Mouse (Mus musculus) right cerebral cortex, postnatal 25 days (tissue): ENCODE results near the gene Cog7.

Source experiments
- DNase-seq: peaks from one replicate; pipeline ENCODE4 v3.0.0; 2022

Gene Cog7

DNA sequence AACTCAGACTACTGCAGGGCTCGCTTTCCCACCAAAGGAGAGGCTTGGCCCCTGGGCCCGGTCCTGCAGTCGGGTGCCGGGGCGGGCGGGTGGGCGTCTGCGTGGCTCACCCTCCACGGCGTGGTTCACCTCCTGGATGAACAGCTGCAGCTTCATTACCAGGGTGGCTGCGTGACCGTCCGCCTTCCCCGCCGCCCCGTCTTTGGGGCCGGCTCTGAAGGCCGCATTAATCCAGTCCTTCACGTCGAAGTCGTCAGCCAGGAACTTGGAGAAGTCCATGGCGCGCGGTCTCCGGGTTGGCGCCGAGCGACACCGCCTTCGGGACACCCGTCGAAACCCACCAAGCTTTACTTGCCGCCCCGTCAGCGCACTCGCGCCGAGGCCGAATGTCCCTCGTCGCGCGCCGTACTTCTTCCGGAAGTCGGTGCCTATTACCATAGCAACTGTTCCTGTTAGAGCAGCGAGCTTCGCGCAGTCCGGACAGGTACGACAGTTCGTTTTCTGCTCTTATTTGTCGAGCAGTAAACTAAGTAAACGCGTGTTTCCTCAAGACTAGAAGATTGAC, at the start of gene Cog7:
Gene Cog7 (minus strand): TSS at position 405 of the 565 bp plus-strand sequence.
- peak; percentile 92 for DNase-seq

DNA sequence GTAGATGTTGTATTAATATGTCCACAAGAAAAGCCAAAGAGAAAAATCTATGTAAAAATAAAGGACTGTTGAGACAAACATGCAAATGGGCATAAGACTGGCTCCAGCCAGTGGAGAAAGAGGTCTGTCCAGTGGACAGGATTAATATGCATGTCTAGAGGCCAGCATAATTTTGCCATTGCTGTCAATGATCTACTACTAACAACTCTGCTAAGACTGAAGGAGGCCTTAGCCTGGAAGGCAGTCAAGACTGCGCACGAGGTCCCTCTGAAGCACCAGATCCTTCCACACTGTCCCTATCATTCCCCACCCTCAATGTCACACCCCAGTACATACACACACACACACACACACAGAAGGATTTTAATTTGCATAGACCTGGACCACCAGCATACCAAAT, 40.6 kb upstream of the Cog7 start:
- no peak for DNase-seq

- peak; percentile 87 for DNase-seq
Measured at GRCm38 (mm10) chr7:122020667-122021354, 39.3 kb upstream of the Cog7 start, which contains the start of gene Gga2. Gene Gga2, minus strand, starts transcription at chr7:122021222.

GRCm38 (mm10) chr7:122020273-122020666, 38.8 kb upstream of the Cog7 start:
- DNase-seq = peak; percentile 8

- DNase-seq = peak; percentile 53
Measured at GRCm38 (mm10) chr7:122018978-122019377, 37.5 kb upstream of the Cog7 start.

DNA sequence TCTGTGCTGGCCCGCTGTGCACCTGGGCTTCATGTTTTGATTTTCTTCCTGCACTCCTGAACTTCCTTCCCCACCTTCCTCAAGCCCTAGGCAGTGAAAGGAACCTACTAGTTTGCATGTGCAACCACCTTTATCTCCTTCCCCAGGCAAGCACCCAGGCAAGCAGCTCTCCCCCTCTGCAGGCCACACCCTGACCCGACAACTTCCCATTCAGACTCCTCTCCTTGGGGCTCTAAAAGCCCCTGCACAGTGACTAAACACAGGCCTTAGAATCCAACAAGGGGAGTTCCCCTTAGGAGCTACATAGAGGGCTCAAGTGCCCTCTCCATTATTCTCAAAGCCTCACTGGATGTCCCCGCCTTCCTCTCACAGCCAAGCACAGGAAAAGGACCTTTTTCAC, 36.7 kb upstream of the Cog7 start:
- no peak for DNase-seq

DNA sequence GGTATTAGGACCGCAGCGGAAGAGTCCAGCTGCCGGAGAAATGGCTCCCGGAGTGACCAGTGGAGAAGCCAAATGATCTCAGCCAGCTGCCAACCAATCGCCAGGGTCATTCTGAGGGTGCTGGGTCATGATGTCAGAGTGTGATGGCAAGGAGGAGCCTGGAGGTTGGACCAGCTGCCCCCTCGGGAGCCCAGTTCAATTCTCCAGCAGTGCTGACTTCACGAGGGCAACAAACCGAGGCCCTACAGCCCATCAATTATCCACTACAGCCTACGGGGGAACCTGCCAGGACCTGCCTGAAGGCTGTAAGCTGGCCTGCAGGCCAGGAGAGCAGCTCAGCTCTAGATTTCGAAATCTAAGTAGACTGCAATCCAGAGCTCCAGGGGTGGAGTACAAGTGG, 34.2 kb upstream of the Cog7 start:
- DNase-seq = no peak

- no peak for DNase-seq
Measured at GRCm38 (mm10) chr7:122015105-122015504, 33.6 kb upstream of the Cog7 start.

- no peak for DNase-seq
Measured at GRCm38 (mm10) chr7:122012949-122013348, 31.4 kb upstream of the Cog7 start.

DNA sequence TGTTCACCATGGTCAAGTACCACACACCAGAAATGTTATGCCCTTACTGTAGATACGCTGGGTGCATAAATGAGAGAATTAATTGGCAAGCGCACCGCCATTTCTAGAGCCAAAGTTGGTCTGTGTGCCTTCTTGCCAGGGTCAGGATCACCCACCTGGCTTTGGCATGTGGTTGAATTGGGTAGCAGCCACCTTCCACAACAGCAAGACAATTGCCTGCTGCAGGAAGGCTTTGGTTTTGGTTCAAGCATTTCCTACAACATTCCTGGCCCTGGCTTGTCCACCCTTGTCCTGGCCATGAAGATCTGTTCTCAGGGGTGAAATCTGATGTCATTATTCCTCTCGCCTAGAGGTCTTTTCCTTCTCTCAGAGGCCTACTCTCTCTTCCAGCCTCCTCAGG, 30.9 kb upstream of the Cog7 start:
- no peak for DNase-seq

- no peak for DNase-seq
Measured at GRCm38 (mm10) chr7:122000396-122000795, 18.9 kb upstream of the Cog7 start.

DNA sequence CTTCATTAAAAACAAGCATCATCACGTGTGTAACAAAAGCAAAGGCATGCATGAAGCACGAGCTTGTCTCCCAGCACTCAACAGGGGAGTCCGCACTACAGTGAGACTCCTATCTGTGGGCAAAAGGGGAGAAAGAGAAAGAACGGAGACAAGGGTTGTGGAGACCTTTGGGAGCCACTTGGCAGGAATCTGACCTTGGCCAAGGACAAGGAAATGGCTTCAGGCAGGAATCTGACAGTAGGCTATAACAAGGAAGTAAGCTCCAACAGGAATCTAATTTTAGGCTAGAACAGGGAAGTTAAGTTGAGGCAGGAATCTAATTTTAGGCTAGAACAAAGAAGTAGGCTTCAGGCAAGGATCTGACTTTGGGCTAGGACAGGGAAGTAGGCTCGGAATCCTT, 14.4 kb upstream of the Cog7 start:
- DNase-seq = no peak

DNA sequence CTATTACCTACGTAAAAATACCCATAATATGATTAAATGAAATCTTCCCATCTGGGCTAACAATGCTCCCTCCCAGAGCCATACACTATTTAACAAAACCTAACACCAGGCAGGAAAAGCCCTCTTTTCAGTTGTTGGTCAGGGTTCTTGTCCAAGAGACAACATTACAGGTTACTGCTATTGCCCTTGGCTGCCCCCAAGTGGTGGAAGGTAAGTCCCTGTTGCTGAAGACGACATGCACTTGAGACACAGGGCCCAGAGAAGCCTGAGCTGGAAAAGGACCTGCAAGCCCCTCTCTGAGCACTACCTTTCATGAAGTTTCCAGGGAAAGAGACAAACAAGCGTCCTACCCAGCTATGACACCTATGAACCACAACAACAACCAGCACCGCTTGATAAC, 6.5 kb downstream of the Cog7 start:
- DNase-seq = peak; percentile 20

- no peak for DNase-seq
Measured at GRCm38 (mm10) chr7:121971698-121972097, 9.8 kb downstream of the Cog7 start.

DNA sequence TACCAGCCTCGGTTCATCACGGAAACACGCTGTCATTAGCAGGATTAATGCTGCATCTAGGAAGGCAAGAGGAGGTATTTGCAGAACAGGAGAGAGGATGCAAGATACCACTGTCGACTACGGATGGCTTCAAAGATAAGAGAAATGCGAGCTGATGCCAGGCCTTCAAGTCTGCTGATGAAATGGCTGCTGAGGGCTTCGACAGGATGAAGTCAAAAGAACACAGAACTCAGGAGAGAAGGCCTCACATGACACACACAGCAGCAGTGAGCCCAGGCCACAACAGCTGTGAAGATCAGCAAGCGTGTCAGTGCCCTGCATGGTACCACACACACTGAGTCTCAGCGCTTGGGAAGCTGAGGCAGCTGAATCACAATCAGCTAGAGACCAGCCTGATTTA, 11.3 kb downstream of the Cog7 start:
- DNase-seq = no peak

- no peak for DNase-seq
Measured at GRCm38 (mm10) chr7:121968816-121969215, 12.7 kb downstream of the Cog7 start.

GRCm38 (mm10) chr7:121968242-121968641, 13.3 kb downstream of the Cog7 start:
- DNase-seq = no peak

DNA sequence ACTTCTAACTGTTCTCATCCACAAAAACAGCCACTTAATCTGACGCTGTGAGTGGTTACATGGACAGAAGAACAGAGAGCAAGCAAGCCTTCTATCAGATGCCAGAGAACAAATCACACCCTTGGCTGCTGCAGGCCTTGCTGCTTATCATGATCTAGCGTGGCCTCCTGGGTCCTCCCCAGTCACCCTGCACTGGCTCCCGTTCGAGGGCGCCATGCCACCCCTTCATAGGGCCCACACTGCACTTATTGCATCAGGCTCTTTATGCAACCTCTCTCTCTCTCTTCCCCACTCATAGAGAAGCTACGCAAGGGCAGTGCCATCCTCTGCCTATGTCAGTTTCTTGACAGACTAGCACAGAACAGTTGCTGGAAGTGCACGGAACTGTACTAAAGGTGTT, 15.3 kb downstream of the Cog7 start:
- no peak for DNase-seq

DNA sequence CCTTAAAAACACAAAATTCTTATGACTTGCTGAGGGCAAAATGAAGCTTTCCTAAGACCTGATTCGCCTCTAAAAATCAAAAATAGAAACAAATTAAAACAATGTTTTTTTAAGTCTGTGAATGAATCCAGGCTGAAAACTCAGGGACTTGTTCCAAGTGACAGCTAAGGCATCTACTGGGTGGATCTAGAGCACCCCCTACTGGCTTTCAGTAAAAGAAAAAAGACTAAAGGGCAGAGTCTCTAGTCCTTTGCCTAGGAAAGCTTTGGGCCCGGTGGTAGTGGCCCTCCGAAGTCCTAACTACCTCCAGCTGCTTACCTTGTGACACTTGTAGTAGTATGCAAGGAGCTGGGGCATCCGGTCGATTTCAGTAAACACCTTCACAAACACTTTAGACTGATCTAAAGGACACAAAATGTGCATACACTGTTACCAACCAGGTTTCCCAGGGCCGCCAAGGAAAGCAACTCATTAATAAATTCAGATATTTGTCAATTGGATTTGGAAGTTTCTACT, 17.6 kb downstream of the Cog7 start:
- DNase-seq = peak; percentile 19

- no peak for DNase-seq
Measured at GRCm38 (mm10) chr7:121962571-121962959, 18.9 kb downstream of the Cog7 start.

DNA sequence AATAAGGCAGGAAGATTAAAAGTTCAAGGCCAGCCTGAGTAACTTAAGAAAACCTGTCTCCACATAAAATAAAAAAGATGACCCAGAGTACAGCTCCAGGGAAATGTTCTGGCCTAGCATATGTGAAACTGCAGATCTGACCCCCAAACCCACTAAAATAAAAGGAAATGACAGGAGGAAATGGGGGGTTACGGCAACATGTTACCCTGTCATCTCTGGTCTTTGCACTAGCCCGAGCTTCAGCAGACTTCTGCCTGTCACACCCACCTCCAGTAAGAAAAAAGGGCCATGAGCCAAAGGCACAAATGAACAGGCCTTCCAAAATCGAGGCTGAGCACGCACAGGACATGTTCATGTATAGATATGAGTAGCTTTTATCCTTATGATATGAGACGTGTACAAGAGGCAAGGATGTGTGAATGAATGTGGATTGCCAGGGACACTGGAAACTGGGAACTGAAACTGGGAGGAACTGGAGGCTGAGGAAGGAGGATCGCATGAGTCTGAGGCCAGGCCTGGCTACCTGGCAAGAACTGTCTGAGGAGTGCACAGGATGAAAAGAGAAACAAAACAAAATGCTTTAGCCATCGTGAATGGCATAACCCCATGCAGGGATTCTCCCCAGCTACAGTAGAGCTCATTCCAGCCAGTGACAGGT, 19.5 kb downstream of the Cog7 start:
- no peak for DNase-seq

GRCm38 (mm10) chr7:121955802-121956201, 25.7 kb downstream of the Cog7 start:
- no peak for DNase-seq

DNA sequence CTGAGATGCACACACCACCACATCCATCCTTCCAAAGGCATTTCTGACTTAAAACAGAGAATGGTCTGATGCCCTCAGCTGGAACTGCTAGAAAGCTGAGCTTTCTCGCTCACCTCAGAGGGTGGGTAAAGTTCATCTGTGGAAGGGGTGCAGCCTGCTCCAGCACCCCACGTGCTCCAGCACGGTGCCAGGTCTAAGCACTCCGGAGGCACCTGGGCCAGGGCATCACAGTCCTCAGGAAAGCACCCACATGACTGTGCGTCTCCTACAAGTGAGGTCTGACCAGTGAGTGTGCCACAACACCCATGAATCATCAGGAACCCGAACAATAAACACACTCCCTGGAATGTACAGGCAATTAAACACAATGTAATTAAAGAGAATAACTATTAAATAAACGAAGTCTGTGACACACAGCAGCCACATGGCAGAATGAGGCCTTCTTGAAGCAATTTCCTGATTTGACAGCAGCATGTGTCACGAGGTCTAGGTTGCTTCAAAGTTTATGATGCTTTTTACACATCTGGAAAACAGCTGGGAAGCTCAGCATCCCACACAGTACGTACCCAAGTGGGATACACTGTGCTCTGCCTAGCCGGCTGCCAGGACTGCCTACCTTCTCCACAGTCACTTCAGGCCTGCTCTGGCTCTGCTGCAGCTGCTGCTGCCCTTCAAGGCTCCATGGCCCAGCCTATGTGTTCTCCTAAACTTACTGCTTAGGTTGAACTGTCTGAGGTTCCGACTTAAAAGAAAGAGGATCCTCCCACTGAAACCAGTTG, 26.4 kb downstream of the Cog7 start:
- no peak for DNase-seq
